Mouse (Mus musculus): Measurements from ENCODE around the gene Rere. TPM values are rescaled to one million over a fixed set of nuclear protein-coding genes. Genes with fewer than 3 reads are reported as not detected.

The Rere gene
- total RNA-seq, 1 experiment, result 21.7 TPM

DNA sequence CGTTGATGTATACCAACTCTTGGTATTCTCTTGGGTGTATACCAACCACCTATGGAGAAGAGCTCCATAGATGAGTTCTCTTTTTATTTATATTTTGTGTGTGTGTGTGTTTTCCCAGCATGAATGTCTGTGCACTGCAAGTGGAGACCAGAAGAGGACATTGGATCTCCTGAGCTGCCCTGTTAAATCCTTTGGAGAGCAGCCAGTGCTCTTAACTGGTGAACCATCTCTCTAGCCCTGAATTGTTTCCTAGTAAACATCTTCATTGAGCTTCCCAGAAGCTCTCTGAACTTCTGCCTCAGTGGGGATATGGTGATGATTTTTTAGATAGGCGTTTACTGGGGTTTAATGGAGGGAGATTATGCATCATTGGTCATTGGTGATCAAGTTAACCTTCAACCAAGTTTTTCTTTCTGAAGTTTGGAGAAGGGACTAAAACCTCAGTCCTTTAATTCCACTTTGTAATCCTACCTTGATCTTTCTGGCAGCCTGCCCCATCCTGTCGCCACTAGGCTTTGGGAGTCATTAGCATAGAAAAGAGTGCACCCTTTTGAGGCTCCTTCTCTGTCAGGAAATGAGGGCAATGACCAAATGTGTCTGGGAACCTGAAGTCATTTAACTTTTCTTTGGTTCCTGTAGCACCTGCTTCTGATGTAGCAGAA is 309.3 kb downstream of the Rere start:
- in situ Hi-C loops (cut with MboI; ENCODE audit: low sequenced_read_pairs in 2 of 2, unreplicated experiment in 2 of 2), result no loop called here
- no peak for DNase-seq (ENCODE audit: low read depth, low spot score)
- no peak overlapping the region; the same call in 1 of the 2 replicates for H3K27ac ChIP-seq (ENCODE audit: insufficient read depth, low read depth, low read length, poor library complexity, severe bottlenecking)
- H3K4me1 ChIP-seq (ENCODE audit: control insufficient read depth in 2 of 2, insufficient read depth in 2 of 2, low read length in 2 of 2, poor library complexity in 1 of 2), result peaks cover 3 to 7% of the 10 kb centered on the region in 2 experiments; a peak in 3 of 4 replicates
- no peak for TF ChIP-seq ZC3H11A (IDR thresholded peaks at IDR 0.05; ENCODE audit: borderline replicate concordance, low read depth, low read length)
- TF ChIP-seq ZNF384 (IDR thresholded peaks at IDR 0.05; ENCODE audit: low read depth, low read length), result no peak
- TF ChIP-seq HCFC1 (IDR thresholded peaks at IDR 0.05; ENCODE audit: borderline replicate concordance, insufficient read depth, low read length), result no peak
- TF ChIP-seq MAFK (IDR thresholded peaks at IDR 0.05; ENCODE audit: insufficient read depth, low read depth, low read length), result no peak
- no peaks in the 10 kb centered on the region for H3K9me3 ChIP-seq (ENCODE audit: control insufficient read depth, insufficient read depth, low read depth, low read length)
- H3K4me3 ChIP-seq (ENCODE audit: insufficient read depth in 1 of 2, low read depth in 1 of 2, low read length in 2 of 2, poor library complexity in 1 of 2, severe bottlenecking in 1 of 2), result no peak overlapping the region
- H3K36me3 ChIP-seq (ENCODE audit: control insufficient read depth, insufficient read depth, low read length, poor library complexity, severe bottlenecking), result no peaks in the 10 kb centered on the region
- no peak overlapping the region for H3K9ac ChIP-seq (ENCODE audit: insufficient read depth, low read depth, low read length, poor library complexity, severe bottlenecking)

- DNase-seq (ENCODE audit: low read depth, low spot score), result no peak
- Histone ChIP-seq H3K36me3 (ENCODE audit: control insufficient read depth, insufficient read depth, low read length, poor library complexity, severe bottlenecking) (no peaks in the 10 kb centered on the region), H3K27ac (ENCODE audit: insufficient read depth, low read depth, low read length, poor library complexity, severe bottlenecking) (no peak overlapping the region; the same call in 1 of the 2 replicates), H3K9me3 (ENCODE audit: control insufficient read depth, insufficient read depth, low read depth, low read length) (no peaks in the 10 kb centered on the region), H3K4me1 (ENCODE audit: control insufficient read depth in 2 of 2, insufficient read depth in 2 of 2, low read length in 2 of 2, poor library complexity in 1 of 2) (peaks cover 3 to 7% of the 10 kb centered on the region in 2 experiments; a peak in 3 of 4 replicates), H3K9ac (ENCODE audit: insufficient read depth, low read depth, low read length, poor library complexity, severe bottlenecking) (no peak overlapping the region), H3K4me3 (ENCODE audit: insufficient read depth in 1 of 2, low read depth in 1 of 2, low read length in 2 of 2, poor library complexity in 1 of 2, severe bottlenecking in 1 of 2) (no peak overlapping the region)
- in situ Hi-C loops (cut with MboI; ENCODE audit: low sequenced_read_pairs in 2 of 2, unreplicated experiment in 2 of 2), result no loop called here
- TF ChIP-seq ZC3H11A (IDR thresholded peaks at IDR 0.05; ENCODE audit: borderline replicate concordance, low read depth, low read length) (no peak), CHD2 (IDR thresholded peaks at IDR 0.05; ENCODE audit: low read depth, low read length) (no peak), ZNF384 (IDR thresholded peaks at IDR 0.05; ENCODE audit: low read depth, low read length) (no peak), MAFK (IDR thresholded peaks at IDR 0.05; ENCODE audit: insufficient read depth, low read depth, low read length) (no peak), HCFC1 (IDR thresholded peaks at IDR 0.05; ENCODE audit: borderline replicate concordance, insufficient read depth, low read length) (no peak)
Measured at GRCm38 (mm10) chr4:150591602-150592001, 310.2 kb downstream of the Rere start.

- no peaks in the 10 kb centered on the region for H3K9me3 ChIP-seq (ENCODE audit: control insufficient read depth, insufficient read depth, low read depth, low read length)
- in situ Hi-C loops (cut with MboI; ENCODE audit: low sequenced_read_pairs in 2 of 2, unreplicated experiment in 2 of 2), result no loop called here
- no peak overlapping the region for H3K4me3 ChIP-seq (ENCODE audit: insufficient read depth in 1 of 2, low read depth in 1 of 2, low read length in 2 of 2, poor library complexity in 1 of 2, severe bottlenecking in 1 of 2)
- no peaks in the 10 kb centered on the region for H3K36me3 ChIP-seq (ENCODE audit: control insufficient read depth, insufficient read depth, low read length, poor library complexity, severe bottlenecking)
- no peak for DNase-seq (ENCODE audit: low read depth, low spot score)
- H3K4me1 ChIP-seq (ENCODE audit: control insufficient read depth in 2 of 2, insufficient read depth in 2 of 2, low read length in 2 of 2, poor library complexity in 1 of 2), result peaks cover 3 to 7% of the 10 kb centered on the region in 2 experiments; a peak in 3 of 4 replicates
- TF ChIP-seq HCFC1 (IDR thresholded peaks at IDR 0.05; ENCODE audit: borderline replicate concordance, insufficient read depth, low read length), result no peak
- TF ChIP-seq ZC3H11A (IDR thresholded peaks at IDR 0.05; ENCODE audit: borderline replicate concordance, low read depth, low read length), result no peak
- TF ChIP-seq CHD2 (IDR thresholded peaks at IDR 0.05; ENCODE audit: low read depth, low read length), result no peak
- no peak for TF ChIP-seq ZNF384 (IDR thresholded peaks at IDR 0.05; ENCODE audit: low read depth, low read length)
- TF ChIP-seq MAFK (IDR thresholded peaks at IDR 0.05; ENCODE audit: insufficient read depth, low read depth, low read length), result no peak
- H3K9ac ChIP-seq (ENCODE audit: insufficient read depth, low read depth, low read length, poor library complexity, severe bottlenecking), result no peak overlapping the region
- H3K27ac ChIP-seq (ENCODE audit: insufficient read depth, low read depth, low read length, poor library complexity, severe bottlenecking), result no peak overlapping the region
Measured at GRCm38 (mm10) chr4:150592087-150592486, 310.6 kb downstream of the Rere start.

DNA sequence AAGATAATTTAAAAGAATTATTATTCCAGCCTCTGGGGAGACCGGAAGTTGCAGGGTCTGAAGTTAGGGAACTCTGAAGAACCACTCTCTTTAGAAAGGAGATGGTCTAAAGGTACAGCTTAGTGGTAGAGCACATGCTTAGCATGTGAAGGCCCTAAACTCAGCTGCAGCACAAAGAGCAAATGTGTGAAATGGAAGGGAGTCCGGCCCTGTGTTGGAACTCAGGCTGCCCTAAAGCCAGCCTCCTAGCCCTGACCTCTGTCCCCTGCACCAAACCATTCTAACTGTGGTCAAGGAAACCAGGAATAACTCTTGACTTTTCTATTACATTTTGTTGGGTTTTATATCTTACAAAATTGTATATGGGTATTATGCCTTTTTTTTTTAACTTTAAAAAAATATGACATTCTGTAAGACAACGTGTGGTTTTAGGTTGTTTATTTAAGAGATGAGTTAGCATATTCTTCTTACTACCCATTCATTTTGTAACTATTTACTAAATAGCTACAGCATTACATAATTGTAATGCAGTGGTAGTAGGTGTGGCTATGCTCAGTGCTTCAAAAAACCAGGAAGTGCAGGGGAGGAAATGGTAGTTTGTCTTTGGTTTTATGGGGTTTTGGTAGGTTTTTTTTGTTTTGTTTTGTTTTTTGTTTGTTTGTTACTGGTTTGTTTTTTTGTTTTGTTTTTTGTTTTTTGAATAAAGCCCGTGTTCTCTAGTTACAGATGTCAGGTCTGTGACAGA is 312.2 kb downstream of the Rere start:
- TF ChIP-seq CHD2 (IDR thresholded peaks at IDR 0.05; ENCODE audit: low read depth, low read length) (no peak), HCFC1 (IDR thresholded peaks at IDR 0.05; ENCODE audit: borderline replicate concordance, insufficient read depth, low read length) (no peak), MAFK (IDR thresholded peaks at IDR 0.05; ENCODE audit: insufficient read depth, low read depth, low read length) (no peak), ZC3H11A (IDR thresholded peaks at IDR 0.05; ENCODE audit: borderline replicate concordance, low read depth, low read length) (no peak), ZNF384 (IDR thresholded peaks at IDR 0.05; ENCODE audit: low read depth, low read length) (no peak)
- H3K36me3 ChIP-seq (ENCODE audit: control insufficient read depth, insufficient read depth, low read length, poor library complexity, severe bottlenecking), result no peaks in the 10 kb centered on the region
- in situ Hi-C loops (cut with MboI; ENCODE audit: low sequenced_read_pairs in 2 of 2, unreplicated experiment in 2 of 2), result no loop called here

More for the DNA sequence above, 312.2 kb downstream of the Rere start:
- no peak for DNase-seq (ENCODE audit: low read depth, low spot score)
- H3K4me1 ChIP-seq (ENCODE audit: control insufficient read depth in 2 of 2, insufficient read depth in 2 of 2, low read length in 2 of 2, poor library complexity in 1 of 2), result peaks cover 3 to 7% of the 10 kb centered on the region in 2 experiments; a peak in 3 of 4 replicates
- H3K4me3 ChIP-seq (ENCODE audit: insufficient read depth in 1 of 2, low read depth in 1 of 2, low read length in 2 of 2, poor library complexity in 1 of 2, severe bottlenecking in 1 of 2), result no peak overlapping the region
- H3K9ac ChIP-seq (ENCODE audit: insufficient read depth, low read depth, low read length, poor library complexity, severe bottlenecking), result no peak overlapping the region
- no peak overlapping the region for H3K27ac ChIP-seq (ENCODE audit: insufficient read depth, low read depth, low read length, poor library complexity, severe bottlenecking)
- H3K9me3 ChIP-seq (ENCODE audit: control insufficient read depth, insufficient read depth, low read depth, low read length), result no peaks in the 10 kb centered on the region
